Mouse (Mus musculus) kidney, postnatal 4 days (tissue): ENCODE measurements at regions not wholly inside any gene's neighbourhood (a gene's known extent, or its start where the extent isn't known, plus 50 kb on each side); places are given as distances from the start of the nearest gene placed in this dataset.

ENCODE experiments used
- DNase-seq, 2 experiments: peaks; one replicate each; pipeline ENCODE4 v3.0.0; 2021; ENCODE audit warnings: mixed read lengths in 2 of 2

- peak in 1 of 2 experiments; percentile 53 for DNase-seq
These were observed 76.7 kb upstream of the Bod1 start for GRCm38 (mm10) chr11:31748275-31748815.

- no peak for DNase-seq
These were observed 79.6 kb upstream of the Bod1 start for GRCm38 (mm10) chr11:31751274-31751673.

GRCm38 (mm10) chr11:31753211-31753610, 81.5 kb upstream of the Bod1 start:
- DNase-seq: no peak

GRCm38 (mm10) chr11:31753711-31754161, 82.1 kb upstream of the Bod1 start:
- no peak for DNase-seq

GRCm38 (mm10) chr11:31754416-31754815, 82.7 kb upstream of the Bod1 start:
- no peak for DNase-seq

GRCm38 (mm10) chr11:31755858-31756257, 84.2 kb upstream of the Bod1 start:
- no peak for DNase-seq

- DNase-seq: no peak
These were observed 84.9 kb upstream of the Bod1 start for GRCm38 (mm10) chr11:31756355-31757145.

- DNase-seq: peak in 1 of 2 experiments; percentile 33
These were observed 88.4 kb upstream of the Bod1 start for GRCm38 (mm10) chr11:31759868-31760765.

GRCm38 (mm10) chr11:31763856-31764255, 92.2 kb upstream of the Bod1 start:
- DNase-seq: no peak

GRCm38 (mm10) chr11:31766296-31766695, 94.6 kb upstream of the Bod1 start:
- no peak for DNase-seq

- DNase-seq: no peak
These were observed 96.2 kb upstream of the Bod1 start for GRCm38 (mm10) chr11:31767727-31768495.

- peak; percentile 49 to 64 for DNase-seq
These were observed 98.3 kb upstream of the Bod1 start for GRCm38 (mm10) chr11:31769804-31770654.

- no peak for DNase-seq
These were observed 99.2 kb upstream of the Bod1 start for GRCm38 (mm10) chr11:31770881-31771280.

- no peak for DNase-seq
These were observed 100.1 kb upstream of the Bod1 start for GRCm38 (mm10) chr11:31771491-31772439.

GRCm38 (mm10) chr11:31777531-31777930, 94.5 kb upstream of the Cpeb4 start:
- DNase-seq: no peak

- peak in 1 of 2 experiments; percentile 36 for DNase-seq
These were observed 93.2 kb upstream of the Cpeb4 start for GRCm38 (mm10) chr11:31778766-31779165.

- peak in 1 of 2 experiments; percentile 12 for DNase-seq
These were observed 92.7 kb upstream of the Cpeb4 start for GRCm38 (mm10) chr11:31779267-31779666.

GRCm38 (mm10) chr11:31780969-31781368, 91.0 kb upstream of the Cpeb4 start:
- no peak for DNase-seq

GRCm38 (mm10) chr11:31781605-31782004, 90.4 kb upstream of the Cpeb4 start:
- no peak for DNase-seq

GRCm38 (mm10) chr11:31783506-31784063, 88.4 kb upstream of the Cpeb4 start:
- no peak for DNase-seq
